Mouse (Mus musculus) CH12.LX (cell line): ENCODE data around the gene Psmb11.

Experiments used
- CHD1 ChIP-seq: IDR thresholded peaks from 2 replicates; pipeline ENCODE4 v1.6.1; 2012; ENCODE audit warnings: low read depth, low read length, improper control_type of control experiment, inconsistent platforms
- CTCF ChIP-seq, 2 experiments: IDR thresholded peaks in 1 of 2; conservative IDR thresholded peaks in 1 of 2; 2 replicates each; pipeline ENCODE4 v1.5.1; 2011 to 2012; ENCODE audit warnings: low read depth in 2 of 2, low read length in 2 of 2, improper control_type of control experiment in 1 of 2, inconsistent platforms in 1 of 2, mild to moderate bottlenecking in 1 of 2, moderate library complexity in 1 of 2
- E2F4 ChIP-seq: IDR thresholded peaks from 2 replicates; pipeline ENCODE4 v1.6.1; 2011; ENCODE audit warnings: low read depth, low read length, improper control_type of control experiment; ENCODE audit not compliant: insufficient replicate concordance
- EP300 ChIP-seq: IDR thresholded peaks from 2 replicates; pipeline ENCODE4 v1.6.1; 2011; ENCODE audit warnings: low read length, improper control_type of control experiment
- ETS1 ChIP-seq: conservative IDR thresholded peaks from 2 replicates; pipeline ENCODE4 v1.6.1; 2012; ENCODE audit warnings: low read depth, mild to moderate bottlenecking, inconsistent platforms, low read length, improper control_type of control experiment, moderate library complexity
- HCFC1 ChIP-seq: IDR thresholded peaks from 2 replicates; pipeline ENCODE4 v1.6.1; 2012; ENCODE audit warnings: low read depth, mild to moderate bottlenecking, inconsistent platforms, low read length, improper control_type of control experiment
- JUND ChIP-seq: conservative IDR thresholded peaks from 2 replicates; pipeline ENCODE4 v1.6.1; 2011; ENCODE audit warnings: low read depth, low read length, improper control_type of control experiment
- NRF1 ChIP-seq: IDR thresholded peaks from 2 replicates; pipeline ENCODE4 v1.6.1; 2014; ENCODE audit warnings: low read depth, mild to moderate bottlenecking, inconsistent platforms, low read length, improper control_type of control experiment, moderate library complexity
- POLR2A ChIP-seq: IDR thresholded peaks from 2 replicates; pipeline ENCODE4 v1.6.1; 2011; ENCODE audit warnings: low read depth, mild to moderate bottlenecking, improper control_type of control experiment, low read length
- POLR2AphosphoS2 ChIP-seq: IDR thresholded peaks from 2 replicates; pipeline ENCODE4 v1.6.1; 2011; ENCODE audit warnings: low read depth, low read length, improper control_type of control experiment
- RCOR1 ChIP-seq: conservative IDR thresholded peaks from 2 replicates; pipeline ENCODE4 v1.6.1; 2012; ENCODE audit warnings: low read depth, mild to moderate bottlenecking, inconsistent platforms, low read length, improper control_type of control experiment
- USF1 ChIP-seq: IDR thresholded peaks from 2 replicates; pipeline ENCODE4 v1.6.1; 2014; ENCODE audit warnings: low read depth, mild to moderate bottlenecking, inconsistent platforms, low read length, improper control_type of control experiment
- ZKSCAN1 ChIP-seq: IDR thresholded peaks from 2 replicates; pipeline ENCODE4 v1.6.1; 2012; ENCODE audit warnings: low read depth, inconsistent platforms, low read length, improper control_type of control experiment, borderline replicate concordance
- ZNF384 ChIP-seq: IDR thresholded peaks from 2 replicates; pipeline ENCODE4 v1.6.1; 2012; ENCODE audit warnings: low read depth, low read length, improper control_type of control experiment, inconsistent platforms

- TF ChIP-seq CHD1 (no peak), CTCF (conservative IDR thresholded peaks at IDR 0.05 in 1 of 2, IDR thresholded peaks at IDR 0.05 in 1 of 2; ENCODE audit: low read depth in 2 of 2, low read length in 2 of 2) (no peak), HCFC1 (no peak), JUND (no peak), EP300 (no peak), USF1 (no peak), ZKSCAN1 (no peak), ETS1 (no peak), POLR2A (no peak), E2F4 (no peak), ZNF384 (no peak), POLR2AphosphoS2 (no peak), RCOR1 (no peak), NRF1 (no peak)
These were observed 57.5 kb downstream of the Psmb11 start for GRCm38 (mm10) chr14:54678657-54679304.
